Mouse (Mus musculus): Measurements from ENCODE around the gene Rab4b. TPM values are rescaled to one million over a fixed set of nuclear protein-coding genes. Genes with fewer than 3 reads are reported as not detected.

The Rab4b gene
- polyA plus RNA-seq, 1 experiment, result 67.8 TPM

DNA sequence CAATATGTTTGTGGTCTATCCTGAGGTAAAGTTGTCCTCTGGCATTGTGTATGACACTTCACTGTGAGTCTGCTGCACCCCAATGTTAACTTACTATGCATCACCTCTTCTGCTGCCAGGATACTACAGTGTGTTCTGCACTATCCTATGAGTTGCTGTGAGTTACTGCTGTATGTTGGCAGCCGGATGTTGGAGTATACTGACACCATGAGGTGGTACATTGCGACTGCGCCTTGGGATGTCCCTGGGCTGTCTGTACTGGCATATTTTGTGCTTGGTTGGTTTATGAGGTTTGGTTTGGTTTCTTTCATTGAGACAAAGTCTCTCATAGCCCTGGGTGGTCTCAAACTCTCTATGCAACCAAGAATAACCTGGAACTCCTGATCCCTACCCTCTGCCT lies 50.5 kb downstream of the Rab4b start:
- no peak; the same call in 1 of the 2 replicates for TF ChIP-seq POLR2A (IDR thresholded peaks at IDR 0.05; ENCODE audit: borderline replicate concordance, extremely low read depth, low read depth, low read length)
- peak; percentile 65 for TF ChIP-seq CTCF (IDR thresholded peaks at IDR 0.05; ENCODE audit: insufficient read depth, low read length)
- WGBS, result 41% methylated on average over 3 of the region's 3 CpGs
- H3K4me1 ChIP-seq (ENCODE audit: control insufficient read depth, insufficient read depth, low read length), result no peaks in the 10 kb centered on the region
- DNase-seq, result no peak
- no peak overlapping the region for H3K4me3 ChIP-seq (replicated peaks; ENCODE audit: extremely low read depth, low read depth, low read length)

DNA sequence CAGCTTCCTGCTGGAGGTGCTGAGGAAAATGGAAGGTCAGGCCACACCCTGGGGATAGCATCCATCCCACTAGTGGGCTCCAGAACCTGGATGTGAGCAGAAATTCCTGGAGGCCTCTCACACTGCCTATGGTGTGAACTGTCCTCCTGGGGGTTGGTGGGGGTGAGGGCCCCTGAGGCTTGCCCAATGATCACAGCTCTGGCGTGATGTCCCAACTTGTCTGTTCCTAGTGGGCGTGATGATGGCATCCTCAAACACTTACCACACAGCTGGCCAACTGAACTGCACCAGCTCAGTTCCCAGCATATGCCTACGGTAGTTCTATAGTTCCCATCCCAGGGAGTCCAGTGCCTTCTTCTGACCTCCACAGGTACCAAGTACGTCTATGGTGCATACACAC lies 53.7 kb downstream of the Rab4b start:
- WGBS, result 78% methylated on average over 4 of the region's 4 CpGs
- no peak overlapping the region for H3K4me3 ChIP-seq (replicated peaks; ENCODE audit: extremely low read depth, low read depth, low read length)
- TF ChIP-seq CTCF (IDR thresholded peaks at IDR 0.05; ENCODE audit: insufficient read depth, low read length), result no peak
- peak; percentile 34; the same call in 1 of the 2 replicates for TF ChIP-seq POLR2A (IDR thresholded peaks at IDR 0.05; ENCODE audit: borderline replicate concordance, extremely low read depth, low read depth, low read length)
- DNase-seq, result no peak
- H3K4me1 ChIP-seq (ENCODE audit: control insufficient read depth, insufficient read depth, low read length), result no peaks in the 10 kb centered on the region

DNA sequence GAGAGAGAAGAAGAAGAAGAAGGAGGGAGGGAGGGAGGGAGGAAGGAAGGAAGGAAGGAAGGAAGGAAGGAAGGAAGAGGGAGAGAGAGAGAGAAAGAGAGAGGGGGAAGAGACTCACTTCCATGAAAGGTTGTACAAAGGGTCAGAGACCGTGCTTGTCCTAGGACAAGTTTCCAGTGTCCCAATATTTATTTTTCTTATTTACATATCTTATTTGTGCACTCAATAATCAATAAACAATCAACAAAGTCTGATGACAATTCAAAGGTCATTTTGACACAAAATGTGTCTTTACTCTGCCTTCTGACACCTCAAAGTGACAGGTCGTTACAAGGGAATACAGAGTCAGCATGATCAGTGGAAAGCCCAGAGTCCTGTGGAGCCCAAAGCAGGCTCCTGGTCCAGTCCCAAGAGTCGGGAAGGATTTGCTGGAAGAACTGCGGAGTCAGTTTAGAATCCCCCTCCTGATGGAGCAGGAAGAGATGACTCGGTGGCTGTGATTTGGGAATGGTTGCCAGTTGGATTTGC lies 54.3 kb downstream of the Rab4b start:
- 68% methylated on average over 5 of the region's 5 CpGs for WGBS

DNA sequence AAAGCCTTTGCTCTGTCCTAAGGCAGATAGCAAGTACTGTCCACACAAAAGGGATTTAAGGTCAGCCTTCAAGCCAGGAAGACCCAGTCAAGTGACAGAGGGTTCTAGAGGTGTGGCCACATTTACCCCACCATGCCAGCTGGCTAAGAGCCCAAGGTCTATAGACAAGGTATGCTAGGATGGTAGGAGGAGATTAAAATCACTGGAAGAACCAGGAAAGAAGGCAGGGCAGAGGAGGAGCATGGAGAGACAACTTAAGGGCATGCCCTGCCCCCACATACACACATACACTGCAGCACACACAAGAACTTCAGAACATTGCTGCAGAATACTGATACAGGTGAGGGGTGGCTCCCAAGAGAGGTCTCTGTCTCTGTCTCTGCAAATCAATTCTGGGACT lies 59.0 kb downstream of the Rab4b start, which contains the start of gene Cyp2f2:
Cyp2f2 (plus strand) TSS at position 234 of the 400 bp plus-strand sequence.
- DNase-seq, result no peak
- peak within 1 kb of the TSS; percentile 55 for H3K4me3 ChIP-seq (replicated peaks; ENCODE audit: extremely low read depth, low read depth, low read length)
- TF ChIP-seq POLR2A (IDR thresholded peaks at IDR 0.05; ENCODE audit: borderline replicate concordance, extremely low read depth, low read depth, low read length) (peak; percentile 66; the same call in 1 of the 2 replicates), CTCF (IDR thresholded peaks at IDR 0.05; ENCODE audit: insufficient read depth, low read length) (no peak)
- no peaks in the 10 kb centered on the region for H3K4me1 ChIP-seq (ENCODE audit: control insufficient read depth, insufficient read depth, low read length)

More for the DNA sequence above, 54.3 kb downstream of the Rab4b start:
- no peak for DNase-seq
- no peak overlapping the region for H3K4me3 ChIP-seq (replicated peaks; ENCODE audit: extremely low read depth, low read depth, low read length)
- TF ChIP-seq CTCF (IDR thresholded peaks at IDR 0.05; ENCODE audit: insufficient read depth, low read length), result no peak
- TF ChIP-seq POLR2A (IDR thresholded peaks at IDR 0.05; ENCODE audit: borderline replicate concordance, extremely low read depth, low read depth, low read length), result no peak
- H3K4me1 ChIP-seq (ENCODE audit: control insufficient read depth, insufficient read depth, low read length), result no peaks in the 10 kb centered on the region

Other genes starting within 250 kb of the Rab4b start
- gene Cyp2a22, start 239.5 kb downstream of the Rab4b start, polyA plus RNA-seq (2012; rRNA removed), result not detected in 2 replicates
- gene Cyp2a12, start 149.8 kb downstream of the Rab4b start, polyA plus RNA-seq (2012; rRNA removed), result 0.11 and 0.12 TPM in 2 replicates
- gene Cyp2f2, start 59.0 kb downstream of the Rab4b start, polyA plus RNA-seq (2012; rRNA removed), result 3,886 and 4,289 TPM in 2 replicates
- gene Cyp2t4, start 25.2 kb downstream of the Rab4b start, polyA plus RNA-seq (2012; rRNA removed), result not detected in 2 replicates
- gene Egln2, start 12.1 kb downstream of the Rab4b start, polyA plus RNA-seq (2012; rRNA removed), result 107 and 115 TPM in 2 replicates
- gene Gm21983, start 2.2 kb upstream of the Rab4b start, polyA plus RNA-seq (2012; rRNA removed), result not detected in 2 replicates
- 10.5 and 13.5 TPM in 2 replicates for gene Mia, start 2.3 kb upstream of the Rab4b start, polyA plus RNA-seq (2012; rRNA removed)
- gene BC024978, start 16.9 kb upstream of the Rab4b start, polyA plus RNA-seq (2012; rRNA removed), result 11.2 and 13.5 TPM in 2 replicates
- 135 and 136 TPM in 2 replicates for gene Snrpa, start 17.4 kb upstream of the Rab4b start, polyA plus RNA-seq (2012; rRNA removed)
- 8.6 and 11.2 TPM in 2 replicates for gene Itpkc, start 49.8 kb upstream of the Rab4b start, polyA plus RNA-seq (2012; rRNA removed)
- gene Coq8b, start 54.1 kb upstream of the Rab4b start, polyA plus RNA-seq (2012; rRNA removed), result 68.6 and 76.8 TPM in 2 replicates
- 33.0 and 36.4 TPM in 2 replicates for gene Numbl, start 79.5 kb upstream of the Rab4b start, polyA plus RNA-seq (2012; rRNA removed)
- gene Ltbp4, start 158.8 kb upstream of the Rab4b start, polyA plus RNA-seq (2012; rRNA removed), result 496 and 612 TPM in 2 replicates
- gene Shkbp1, start 177.1 kb upstream of the Rab4b start, polyA plus RNA-seq (2012; rRNA removed), result 76.4 and 85.1 TPM in 2 replicates
- gene Gm20479, start 178.5 kb upstream of the Rab4b start, polyA plus RNA-seq (2012; rRNA removed), result not detected in 2 replicates